Mouse (Mus musculus): ENCODE results near the gene Bcl2l11. TPM values are rescaled to one million over a fixed set of nuclear protein-coding genes. Genes with fewer than 3 reads are reported as not detected.
"Not testable (repeated sequence)": the region's sequence is repeated elsewhere in the genome, so short reads cannot be mapped to it uniquely, and the experiment has no call there.

The Bcl2l11 gene
- total RNA-seq (2021): 10 to 100 TPM; 28.0 to 51.3 TPM
- long read RNA-seq, experiment 1, full-length matches to known transcripts: 1 of 6 reads
- long read RNA-seq, experiment 1, partial matches to known transcripts: 1 of 6 reads
- long read RNA-seq, experiment 1, other reads (novel, unspliced or antisense): 4 of 6 reads
- long read RNA-seq, experiment 2, partial matches to known transcripts: 0 of 1 reads
- long read RNA-seq, experiment 2, other reads (novel, unspliced or antisense): 1 of 1 reads

DNA sequence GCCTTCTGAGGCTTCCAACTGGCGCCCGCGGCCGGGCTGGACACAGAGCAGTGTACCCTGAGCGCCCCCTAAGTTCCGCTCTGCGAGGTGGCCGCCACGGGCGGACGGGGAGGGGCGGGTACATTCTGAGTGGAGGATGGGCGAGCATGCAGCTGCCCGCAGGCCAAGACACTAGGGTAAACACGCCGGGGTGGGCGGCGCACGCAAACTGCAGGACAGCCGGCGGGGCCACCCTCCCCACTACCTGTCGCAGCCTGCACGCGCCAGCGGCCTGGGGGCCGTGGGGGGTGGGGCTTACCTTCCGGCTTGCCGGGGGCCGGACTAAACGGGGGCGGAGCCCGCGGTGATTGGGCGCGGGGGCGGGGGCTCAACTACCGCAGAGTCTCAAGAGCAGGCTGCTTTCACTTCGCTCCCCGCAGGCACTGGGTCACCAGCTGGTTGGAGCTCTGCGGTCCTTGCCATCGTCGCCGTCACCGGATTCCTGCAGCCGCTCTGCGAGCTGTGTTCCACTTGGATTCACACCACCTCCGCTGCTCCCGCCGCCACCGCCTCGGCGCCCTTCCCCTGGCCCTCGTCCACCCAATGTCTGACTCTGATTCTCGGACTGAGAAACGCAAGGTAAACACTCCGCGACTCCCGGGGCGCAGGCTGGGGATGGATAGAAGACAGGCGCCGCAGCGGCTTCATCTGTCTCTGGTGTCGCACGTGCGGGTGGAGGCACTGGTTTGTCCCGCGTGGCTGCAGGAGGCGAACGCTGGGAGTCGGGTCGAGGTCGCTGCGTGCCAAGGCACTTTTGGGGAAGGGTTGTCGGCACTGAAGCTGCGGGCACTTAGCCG lies at the start of gene Bcl2l11:
Gene Bcl2l11 (plus strand): TSS at position 404 of the 836 bp plus-strand sequence.
- DNase-seq: peak; percentile 98 to 99

DNA sequence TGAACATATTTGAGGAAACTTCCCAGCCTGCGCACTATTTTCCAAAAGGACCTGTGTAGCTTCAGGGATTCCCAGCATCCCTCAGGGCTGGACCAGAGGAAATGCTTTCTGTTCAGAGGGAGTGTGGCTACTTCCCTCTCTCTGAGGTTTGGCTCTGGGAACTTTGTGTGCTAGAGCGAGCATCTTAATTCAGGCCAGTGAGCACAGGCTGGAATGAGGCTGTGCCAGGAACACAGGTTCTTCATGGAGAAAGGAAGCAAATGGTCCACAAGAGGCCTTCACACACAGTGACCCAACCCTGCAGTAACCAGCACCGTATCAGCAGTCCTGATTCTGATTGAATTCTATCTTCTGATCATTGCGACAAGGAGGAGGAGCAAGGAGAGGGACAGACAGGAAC lies 48.9 kb upstream of the Bcl2l11 start:
- DNase-seq: no peak

DNA sequence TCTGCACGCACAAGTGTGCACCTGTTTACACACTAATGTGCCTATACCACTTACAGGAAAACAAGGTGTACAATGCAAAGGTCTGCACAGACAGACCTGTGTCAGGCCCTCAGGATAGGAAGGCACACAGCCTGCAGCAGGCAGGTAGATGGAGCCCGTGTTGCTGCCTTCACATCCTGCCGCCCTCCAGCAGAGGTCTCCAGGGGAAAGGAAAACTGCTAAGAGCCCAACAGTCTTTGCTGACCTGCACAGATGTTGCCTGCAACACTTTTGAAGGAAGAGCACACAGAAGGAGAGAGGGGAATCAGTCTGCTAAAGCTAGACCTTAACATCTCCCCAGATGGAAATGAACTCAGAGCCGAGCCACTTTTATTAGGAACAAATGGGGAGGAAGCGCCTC lies 47.0 kb upstream of the Bcl2l11 start:
- no peak for DNase-seq

DNA sequence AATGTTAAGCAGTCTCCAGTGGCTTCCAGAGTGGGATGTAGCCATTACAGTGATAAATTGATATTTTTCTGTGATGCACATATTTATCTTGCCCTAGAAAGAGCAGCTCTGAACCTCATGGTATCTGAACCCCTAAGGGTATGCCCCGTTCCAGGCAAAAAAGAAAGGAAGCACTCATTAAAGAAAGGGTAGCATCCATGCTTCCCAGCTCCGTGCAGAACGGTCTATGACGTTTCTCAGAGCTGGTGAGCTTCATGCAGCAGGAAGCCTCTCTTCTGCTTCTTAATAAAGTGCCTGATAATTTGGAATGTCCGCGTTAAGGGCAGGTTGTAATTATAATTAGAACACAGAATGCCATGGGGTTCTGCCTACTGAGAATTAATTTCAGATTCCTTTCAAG lies 46.5 kb upstream of the Bcl2l11 start:
- DNase-seq: no peak

DNA sequence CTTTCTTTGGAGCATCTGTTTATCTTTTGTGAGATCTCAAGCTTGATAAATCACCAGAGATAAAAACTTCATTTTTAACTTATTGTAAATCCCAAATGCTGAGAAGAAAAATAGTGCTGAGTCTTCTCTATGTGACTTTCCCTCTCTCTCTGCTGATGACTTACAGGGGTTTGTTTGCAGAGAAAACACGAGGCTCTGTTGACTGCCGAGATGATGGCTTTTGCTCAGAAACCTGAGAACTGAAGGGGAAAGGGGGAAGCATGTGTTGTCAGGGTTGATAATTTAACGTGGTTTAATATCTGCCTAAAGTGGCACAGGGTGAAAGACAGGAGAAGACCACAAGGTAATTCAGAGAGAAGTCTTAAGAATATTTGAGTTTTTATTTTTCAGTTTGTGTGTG lies 42.0 kb upstream of the Bcl2l11 start:
- DNase-seq: no peak

DNA sequence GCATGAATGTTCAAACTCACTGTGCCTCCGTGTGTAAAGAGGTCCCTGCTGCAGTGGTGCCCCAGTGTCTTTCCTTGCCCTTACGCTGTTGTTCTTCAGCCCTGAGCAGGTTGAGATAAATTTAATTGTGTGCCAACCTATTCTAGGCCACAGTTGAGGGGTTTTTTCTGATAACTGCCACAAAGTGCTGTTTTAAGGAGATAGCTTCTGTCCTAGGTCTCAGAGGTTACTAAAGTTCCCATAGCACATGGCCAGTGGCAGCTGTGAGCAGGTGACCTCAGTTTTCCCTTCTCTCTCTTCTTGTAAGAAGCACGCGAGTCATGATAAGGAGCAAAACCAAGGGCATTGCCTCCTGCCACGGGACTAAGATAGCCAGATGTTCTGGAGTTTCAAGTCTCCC lies 41.2 kb upstream of the Bcl2l11 start:
- DNase-seq: no peak

DNA sequence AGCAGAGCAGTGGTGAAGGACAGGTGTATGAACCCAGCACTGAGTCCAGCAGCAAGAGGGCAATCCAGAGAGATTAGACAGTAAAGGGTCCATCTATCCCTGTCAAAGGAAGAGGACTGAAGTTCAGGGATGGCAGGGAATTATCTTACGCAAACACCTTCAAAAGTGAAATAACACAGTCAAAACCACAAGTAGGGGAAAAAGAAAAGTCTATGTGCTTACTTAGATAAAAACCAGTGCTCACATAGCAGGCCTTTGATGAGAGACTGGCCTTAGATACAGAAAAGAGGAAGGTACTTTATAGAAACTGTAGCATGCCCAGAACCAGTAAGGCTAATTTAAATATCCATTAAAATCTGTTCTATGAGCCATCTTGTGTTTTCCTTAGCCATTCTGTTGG lies 40.4 kb upstream of the Bcl2l11 start:
- no peak for DNase-seq

DNA sequence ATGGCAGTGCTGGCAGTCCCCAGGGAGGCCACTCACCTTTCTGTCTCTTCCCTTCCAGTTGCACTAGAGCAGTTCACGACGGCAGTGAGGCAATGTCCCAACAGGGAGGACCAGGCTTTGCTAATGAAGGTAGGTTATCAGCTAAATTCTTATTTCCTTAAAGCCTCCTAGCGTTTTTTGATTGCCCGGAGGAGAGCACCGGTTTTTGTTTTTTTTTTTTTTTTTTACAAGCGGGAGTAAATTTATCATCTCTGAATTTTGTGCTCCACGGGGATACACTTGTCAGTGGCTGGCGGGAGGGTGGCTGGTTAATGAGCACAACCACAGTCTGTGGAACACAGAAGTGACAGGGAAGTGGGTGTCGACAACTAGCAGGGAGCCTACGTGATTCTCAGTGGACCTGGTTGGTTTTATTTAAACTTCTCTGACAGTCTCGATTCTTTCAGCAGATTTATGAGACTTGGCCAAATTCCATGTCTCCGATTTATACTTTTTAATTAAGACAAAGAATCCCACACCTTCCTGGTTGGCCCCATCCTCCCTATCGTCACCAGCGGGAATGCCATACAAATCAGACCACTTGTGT lies 39.4 kb upstream of the Bcl2l11 start:
- no peak for DNase-seq

DNA sequence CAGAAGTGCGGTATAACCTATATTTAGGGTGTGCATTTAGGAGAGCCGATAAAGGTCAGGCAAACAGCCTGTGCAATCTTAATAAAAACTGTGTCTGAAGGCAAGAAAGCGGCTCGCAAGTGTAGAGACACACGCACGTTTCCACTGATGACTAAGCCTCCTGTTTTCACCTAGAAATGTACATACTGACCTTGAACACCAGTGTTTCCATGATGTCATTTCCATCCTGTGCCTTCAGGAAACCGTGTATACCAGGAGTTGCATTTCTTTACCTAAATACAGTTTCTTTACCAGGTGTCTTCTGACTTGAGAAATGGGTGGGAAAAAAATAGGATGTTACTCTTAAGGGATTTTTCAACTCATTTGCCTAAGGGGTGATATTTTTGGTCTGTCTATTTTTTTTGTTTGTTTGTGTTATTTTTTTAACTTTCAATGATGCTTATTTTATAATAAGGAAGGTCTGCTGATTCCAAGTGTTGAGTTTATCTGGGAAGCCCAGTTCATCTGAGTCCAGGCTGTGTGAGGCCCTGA lies 38.8 kb upstream of the Bcl2l11 start:
- DNase-seq: no peak

DNA sequence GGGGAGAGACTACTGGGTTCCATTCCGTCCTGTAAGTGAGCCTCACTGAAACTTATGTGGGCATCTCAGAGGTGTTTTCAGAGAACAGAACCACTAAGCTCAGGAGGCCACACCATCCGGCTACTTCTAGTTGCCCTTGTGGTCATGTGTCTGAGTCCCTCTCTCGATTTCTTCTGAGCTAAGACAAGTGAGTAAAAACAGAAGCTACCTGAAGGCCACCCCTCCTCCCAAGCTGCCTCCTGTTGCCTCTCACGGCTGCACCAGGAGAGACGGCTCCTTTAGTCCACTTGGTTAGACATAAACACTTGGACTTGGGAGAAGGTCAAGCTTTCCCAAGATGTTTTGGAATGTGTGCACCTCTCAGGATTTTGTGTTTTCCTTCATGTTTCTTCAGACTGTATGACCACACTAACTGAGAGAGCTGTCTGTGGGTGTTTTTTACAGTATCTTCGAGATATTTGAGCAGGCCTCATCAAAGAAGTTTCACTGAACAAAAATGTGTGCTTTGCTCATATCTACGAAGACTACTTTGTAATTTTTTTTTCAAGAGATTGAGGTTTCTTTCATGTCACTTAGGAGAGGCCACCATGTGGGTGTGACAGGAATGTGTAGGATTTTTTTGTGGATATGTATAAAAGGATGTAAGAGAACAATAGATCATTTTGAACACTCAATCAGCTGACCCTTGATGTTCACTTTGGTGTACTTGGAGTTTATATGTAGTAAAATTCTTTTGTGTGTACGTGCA lies 37.9 kb upstream of the Bcl2l11 start:
- DNase-seq: no peak

DNA sequence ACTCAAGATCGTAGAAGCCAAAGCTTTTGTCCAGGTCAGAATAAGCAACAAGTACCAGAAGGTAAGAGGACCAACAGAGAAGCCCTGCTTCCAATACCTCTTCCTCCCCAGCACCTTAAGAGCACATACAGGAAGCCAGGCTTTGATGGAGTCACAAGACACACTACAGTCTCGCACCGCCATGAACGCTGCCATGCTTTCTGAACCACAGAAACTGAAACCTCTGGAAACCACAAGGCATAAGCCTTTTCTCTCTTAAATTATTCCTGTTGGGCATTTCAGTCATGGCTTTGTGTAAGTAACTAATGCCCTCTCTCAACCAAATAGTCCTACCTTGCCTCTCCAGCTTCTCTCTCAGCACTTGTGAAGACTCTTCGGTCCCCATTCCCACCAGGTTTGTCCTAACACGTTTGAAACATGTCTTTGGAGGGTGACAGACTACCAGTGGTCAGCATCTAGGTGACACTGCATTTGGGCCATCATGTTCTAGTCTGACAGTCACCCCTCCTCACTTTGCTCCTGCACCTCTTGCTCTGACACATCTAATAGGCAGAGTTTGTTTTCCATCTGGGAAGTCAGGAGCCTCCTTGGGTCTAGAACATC lies 35.5 kb upstream of the Bcl2l11 start:
- DNase-seq: no peak

DNA sequence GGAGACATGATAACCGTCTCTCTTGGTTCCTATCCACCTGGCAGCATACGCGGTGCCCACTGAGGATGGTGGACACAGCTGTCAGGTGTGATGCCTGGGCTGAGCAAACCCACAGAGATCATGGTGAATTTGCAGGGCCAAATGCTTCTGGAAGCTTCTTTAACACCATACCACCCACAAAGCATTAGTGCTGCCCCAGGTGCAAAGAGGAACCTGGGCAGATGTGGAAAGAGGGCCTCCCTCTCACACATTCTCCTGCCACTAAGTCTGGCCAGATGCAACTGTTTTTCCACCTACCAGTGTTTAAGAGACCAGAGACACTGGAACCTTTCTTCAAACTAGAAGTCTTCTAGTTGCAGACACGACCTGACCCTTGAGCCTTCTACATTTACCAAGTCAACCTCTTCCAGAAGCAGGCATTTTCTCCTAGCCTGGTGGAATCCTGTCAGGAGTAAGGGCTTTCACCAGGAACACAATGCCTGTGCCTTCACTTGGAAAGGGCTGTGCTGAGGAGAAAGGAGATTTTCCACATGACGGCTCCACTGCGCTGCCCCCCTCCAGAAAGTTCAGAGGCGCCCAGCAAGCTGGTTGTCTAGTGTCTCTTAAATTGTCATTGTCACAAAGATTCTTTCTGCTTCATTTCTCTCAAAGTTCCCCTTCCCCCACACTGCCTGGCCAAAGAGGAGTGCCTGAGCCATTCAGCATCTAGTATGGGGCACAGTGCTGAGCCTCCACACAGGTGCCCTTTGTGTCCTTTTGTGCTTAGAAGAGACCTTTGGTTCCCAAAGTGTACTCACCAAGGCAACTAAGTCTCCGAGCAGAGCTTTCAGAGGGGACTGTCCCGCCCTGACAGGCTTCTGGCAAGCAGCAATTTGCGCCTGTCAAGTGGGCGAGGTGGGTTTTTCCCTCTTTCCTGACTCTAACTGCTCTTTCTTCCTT lies 34.1 kb upstream of the Bcl2l11 start:
- no peak for DNase-seq

DNA sequence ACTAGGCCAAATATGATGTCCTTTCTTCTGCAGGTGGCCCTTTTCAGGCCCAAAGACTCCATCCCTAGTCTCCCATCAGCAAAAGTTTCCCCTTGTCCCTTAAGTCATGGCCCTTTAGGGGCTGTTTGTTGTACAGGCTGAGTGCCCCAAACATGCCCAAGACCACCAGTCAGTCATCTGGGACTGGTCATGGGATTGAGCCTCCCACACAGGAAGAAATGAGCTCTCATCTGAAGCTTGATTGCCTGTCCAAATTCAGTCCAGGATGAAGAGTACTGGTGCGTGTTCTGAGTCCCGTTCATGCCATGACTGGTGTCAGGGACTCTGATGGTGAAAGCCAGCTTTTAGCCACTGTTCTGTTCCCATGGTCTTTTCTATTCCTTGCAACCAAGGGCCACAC lies 33.4 kb upstream of the Bcl2l11 start:
- no peak for DNase-seq

DNA sequence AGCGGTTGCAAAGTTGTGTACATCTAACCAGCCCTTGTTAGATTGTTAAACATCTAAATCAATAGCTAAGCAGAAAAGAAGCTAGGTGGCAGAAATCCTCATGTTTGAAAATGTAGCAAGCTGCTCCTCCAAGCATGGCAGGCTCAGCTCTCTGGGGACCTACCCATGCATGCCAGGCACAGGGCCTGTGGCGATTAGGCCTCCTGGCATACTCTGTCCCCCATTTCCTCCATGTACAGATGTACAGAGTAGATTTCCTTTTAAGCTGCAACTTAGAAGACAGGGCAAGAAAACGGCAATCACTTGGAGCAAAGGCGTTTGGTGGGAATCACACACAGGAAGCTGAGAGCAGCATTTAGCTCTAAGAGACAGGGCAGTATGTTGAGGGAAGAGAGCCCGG lies 31.6 kb upstream of the Bcl2l11 start:
- DNase-seq: no peak

DNA sequence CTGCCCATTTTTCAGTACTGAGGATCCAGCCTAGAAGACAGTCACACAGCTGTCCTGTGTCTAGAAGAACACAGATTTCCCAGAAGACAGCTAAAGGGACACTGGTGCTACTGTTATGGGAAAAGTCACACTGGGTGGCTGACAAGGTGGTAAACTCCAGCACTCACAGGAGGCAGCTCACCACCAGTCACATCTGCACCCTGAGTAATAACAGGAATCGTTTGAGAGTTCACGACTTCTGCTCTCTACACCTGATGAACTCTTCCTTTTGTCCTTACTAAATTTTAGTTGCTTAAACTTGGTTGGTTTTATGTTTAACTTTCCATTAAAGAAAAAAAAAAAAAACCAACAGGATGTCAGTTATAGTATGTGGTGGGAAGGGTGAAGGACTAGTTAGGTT lies 31.2 kb upstream of the Bcl2l11 start:
- DNase-seq: no peak

DNA sequence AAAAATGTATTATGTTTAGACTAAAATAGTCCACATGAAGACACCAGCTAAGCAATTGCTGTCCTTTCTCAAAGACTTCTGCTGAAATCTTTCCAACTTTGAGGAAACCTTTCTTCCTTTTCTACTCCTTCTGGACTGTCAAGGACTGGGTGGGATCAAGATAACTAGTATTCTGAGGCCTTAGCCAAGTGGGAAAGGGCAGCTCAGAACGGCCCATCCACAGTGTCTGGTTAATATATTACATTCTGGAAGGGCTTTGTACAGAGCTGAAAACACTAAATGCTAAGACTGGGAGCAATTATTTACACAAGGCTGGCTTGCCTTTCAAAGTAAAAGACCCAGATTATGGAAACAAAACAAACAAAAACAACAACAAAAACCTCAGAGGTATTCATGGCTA lies 30.6 kb upstream of the Bcl2l11 start:
- no peak for DNase-seq

DNA sequence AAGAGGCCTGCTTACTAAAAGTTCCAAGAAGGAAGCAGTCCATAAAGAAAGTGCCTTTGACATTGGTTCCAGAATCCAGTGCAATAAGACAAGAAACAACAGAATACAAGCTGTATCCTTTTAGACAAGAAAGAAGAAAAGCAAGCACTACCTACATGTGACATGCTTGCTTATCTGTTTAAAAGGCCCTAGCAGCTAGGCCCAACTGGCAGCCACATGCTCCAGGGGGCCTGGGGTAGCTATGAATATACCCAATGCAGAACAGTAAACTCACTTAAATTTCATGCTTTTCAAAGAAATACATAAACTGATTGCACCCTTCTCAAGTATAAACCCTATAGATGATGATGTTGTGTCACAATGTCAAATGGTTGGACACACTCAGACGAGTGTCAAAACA lies 29.8 kb upstream of the Bcl2l11 start:
- no peak for DNase-seq

DNA sequence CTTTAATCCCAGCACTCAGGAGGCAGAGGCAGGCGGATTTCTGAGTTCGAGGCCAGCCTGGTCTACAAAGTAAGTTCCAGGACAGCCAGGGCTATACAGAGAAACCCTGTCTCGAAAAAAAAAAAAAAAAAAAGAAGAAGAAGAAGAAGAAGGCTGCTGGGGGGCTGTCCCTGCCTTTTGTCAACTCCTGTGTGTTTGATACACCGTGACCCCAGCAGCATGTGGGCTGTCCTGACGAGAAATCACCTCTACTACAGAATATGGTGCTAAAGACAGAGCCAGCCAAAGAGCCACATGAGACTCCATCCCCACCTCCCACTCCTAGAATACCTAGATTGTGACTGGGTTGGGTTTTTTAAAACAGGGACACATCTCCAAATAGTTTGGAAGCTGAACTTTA lies 27.7 kb upstream of the Bcl2l11 start:
- not testable (repeated sequence) for DNase-seq

DNA sequence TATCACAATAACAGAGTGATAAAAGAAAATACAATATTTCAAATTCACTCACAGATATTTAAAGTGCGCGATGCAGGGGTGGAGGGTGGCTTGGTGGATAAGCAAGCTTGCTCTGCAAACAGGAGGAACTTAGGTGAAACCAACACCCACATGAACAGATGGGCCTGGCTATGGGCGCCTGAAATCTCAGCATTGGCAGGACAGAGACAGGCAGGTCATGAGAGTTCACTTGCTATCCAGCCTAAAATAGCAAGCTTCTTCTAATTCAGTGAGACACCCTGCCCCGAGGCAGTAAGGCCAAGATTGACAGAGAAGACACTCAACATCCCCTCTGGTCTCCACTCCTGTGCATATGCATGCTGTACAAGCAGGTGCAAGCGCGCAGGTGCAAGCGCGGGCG lies 23.8 kb upstream of the Bcl2l11 start:
- DNase-seq: no peak

DNA sequence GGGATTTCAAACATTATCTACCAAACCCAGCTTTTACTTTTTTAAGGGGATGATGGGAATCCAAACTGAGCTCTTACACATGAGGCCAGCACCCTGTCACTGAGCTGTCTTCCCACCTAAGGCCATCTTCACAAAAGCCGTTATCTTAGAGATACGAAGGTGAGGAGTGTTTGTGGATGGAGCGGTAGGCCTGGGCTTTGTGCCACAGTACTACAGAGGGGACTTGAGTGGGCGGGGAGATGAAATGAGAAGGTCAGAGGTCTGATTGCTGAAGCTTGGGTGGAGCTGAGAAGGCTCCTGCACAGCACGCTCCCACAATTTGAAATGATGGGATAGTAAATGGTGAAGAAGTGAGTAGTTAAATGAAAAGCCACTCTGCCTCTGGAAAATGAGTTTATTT lies 21.0 kb upstream of the Bcl2l11 start:
- DNase-seq: no peak

DNA sequence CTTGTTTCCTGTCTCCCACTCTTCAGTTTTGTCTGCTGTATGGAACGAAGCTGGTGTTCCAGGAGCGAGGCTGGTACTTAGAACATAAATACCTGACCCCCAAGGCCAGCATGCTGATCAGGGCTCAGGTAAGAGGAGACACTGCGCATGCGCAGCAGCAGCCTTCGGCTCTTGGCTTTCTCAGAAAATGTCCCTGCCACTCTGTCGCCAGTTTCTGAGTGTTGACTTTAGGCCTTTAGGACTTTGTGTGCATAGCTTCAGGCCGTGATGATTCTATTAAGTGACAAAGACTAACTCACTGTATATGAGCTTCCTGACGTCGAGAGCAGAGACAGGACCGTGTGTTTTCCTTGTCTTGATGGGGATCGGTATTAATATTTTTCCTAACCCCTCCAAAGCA lies 20.2 kb upstream of the Bcl2l11 start:
- DNase-seq: no peak

Measured in adrenal gland, postnatal 36 days (tissue).